Mouse (Mus musculus) yolk sac, embryonic 10.5 days (tissue): ENCODE measurements around the gene Becn1.

Experiments used
- DNase-seq: peaks from one replicate; pipeline ENCODE4 v3.0.0-alpha.2; 2017; ENCODE audit warnings: low spot score

Gene Becn1

GRCm38 (mm10) chr11:101264954-101265471 is 37.1 kb downstream of the Becn1 start:
- DNase-seq = no peak

- no peak for DNase-seq
Observed at GRCm38 (mm10) chr11:101263989-101264280, 38.2 kb downstream of the Becn1 start.

- no peak for DNase-seq
Observed at GRCm38 (mm10) chr11:101263138-101263988, 38.7 kb downstream of the Becn1 start.

GRCm38 (mm10) chr11:101262272-101262967 is 39.7 kb downstream of the Becn1 start:
- no peak for DNase-seq

- DNase-seq = no peak
Observed at GRCm38 (mm10) chr11:101260826-101261380, 41.2 kb downstream of the Becn1 start.

GRCm38 (mm10) chr11:101259948-101260825 is 41.9 kb downstream of the Becn1 start, which contains the start of gene Wnk4:
Gene Wnk4 (plus strand): TSS chr11:101260567.
- peak; percentile 93 for DNase-seq

- DNase-seq = no peak
Observed at GRCm38 (mm10) chr11:101259261-101259712, 42.8 kb downstream of the Becn1 start.

- no peak for DNase-seq
Observed at GRCm38 (mm10) chr11:101255826-101256775, 46.0 kb downstream of the Becn1 start.

- peak; percentile 90 for DNase-seq
Observed at GRCm38 (mm10) chr11:101253613-101254389, 48.3 kb downstream of the Becn1 start, which contains the start of gene Vps25. Gene Vps25 (plus strand): TSS chr11:101253707.

- no peak for DNase-seq
Observed at GRCm38 (mm10) chr11:101252941-101253340, 49.1 kb downstream of the Becn1 start.

GRCm38 (mm10) chr11:101251031-101251430 is 51.1 kb downstream of the Becn1 start:
- no peak for DNase-seq

- no peak for DNase-seq
Observed at GRCm38 (mm10) chr11:101248258-101248994, 53.7 kb downstream of the Becn1 start.

- DNase-seq = no peak
Observed at GRCm38 (mm10) chr11:101247521-101248030, 54.5 kb downstream of the Becn1 start.

- no peak for DNase-seq
Observed at GRCm38 (mm10) chr11:101246702-101247012, 55.4 kb downstream of the Becn1 start.

GRCm38 (mm10) chr11:101245855-101246701 is 56.0 kb downstream of the Becn1 start, which contains the start of gene Ramp2:
Gene Ramp2 (plus strand): TSS chr11:101246028.
- DNase-seq = no peak

GRCm38 (mm10) chr11:101245071-101245470 is 57.0 kb downstream of the Becn1 start:
- peak; percentile 74 for DNase-seq

GRCm38 (mm10) chr11:101238071-101238647 is 63.9 kb downstream of the Becn1 start:
- DNase-seq = no peak
